Mouse (Mus musculus) MEL (cell line): ENCODE data around the gene Sec14l4. TPM values are rescaled to one million over a fixed set of nuclear protein-coding genes. Genes with fewer than 3 reads are reported as not detected.

Experiments used
- DNase-seq: peaks from one replicate; pipeline ENCODE4 v3.0.0; 2011; ENCODE audit warnings: low read depth, low spot score
- H3K27ac ChIP-seq: 2 replicates; pipeline ENCODE4 v1.5.1; 2012; ENCODE audit warnings: low read depth, mild to moderate bottlenecking, control low read depth, low read length, moderate library complexity; ENCODE audit not compliant: control insufficient read depth
- H3K27me3 ChIP-seq, 2 experiments: fragments of 150-350 bp in 1 of 2; sonication (generic) in 1 of 2; 2 replicates each; pipeline ENCODE4 v1.6.1; 2012; ENCODE audit warnings: low read length in 2 of 2, mild to moderate bottlenecking in 2 of 2, improper control_type of control experiment in 1 of 2, moderate library complexity in 1 of 2; ENCODE audit not compliant: insufficient read depth in 2 of 2, control insufficient read depth in 1 of 2
- H3K36me3 ChIP-seq, 2 experiments: 2 replicates each; pipeline ENCODE4 v1.6.1; 2012 to 2014; ENCODE audit warnings: low read length in 2 of 2, improper control_type of control experiment in 1 of 2, inconsistent platforms in 1 of 2, mild to moderate bottlenecking in 1 of 2; ENCODE audit not compliant: insufficient read depth in 2 of 2, control insufficient read depth in 1 of 2
- H3K4me1 ChIP-seq, 2 experiments: fragments of 150-350 bp in 1 of 2; sonication (generic) in 1 of 2; 2 replicates each; pipeline ENCODE4 v1.6.1; 2012; ENCODE audit warnings: low read length in 2 of 2, improper control_type of control experiment in 1 of 2, mild to moderate bottlenecking in 1 of 2; ENCODE audit not compliant: insufficient read depth in 2 of 2, control insufficient read depth in 1 of 2
- H3K4me3 ChIP-seq, 2 experiments: fragments of 150-350 bp in 1 of 2; sonication (generic) in 1 of 2; 2 replicates each; pipeline ENCODE4 v1.5.1; 2012; ENCODE audit warnings: low read depth in 2 of 2, low read length in 2 of 2, mild to moderate bottlenecking in 2 of 2, moderate library complexity in 2 of 2, control low read depth in 1 of 2, improper control_type of control experiment in 1 of 2; ENCODE audit not compliant: control insufficient read depth in 1 of 2, insufficient read depth in 1 of 2
- H3K79me2 ChIP-seq: 2 replicates; pipeline ENCODE4 v1.6.1; 2012; ENCODE audit warnings: mild to moderate bottlenecking, low read length, moderate library complexity; ENCODE audit not compliant: control insufficient read depth, poor library complexity, insufficient read depth
- H3K9ac ChIP-seq: 2 replicates; pipeline ENCODE4 v1.6.1; 2012; ENCODE audit warnings: low read depth, mild to moderate bottlenecking, control low read depth, low read length, moderate library complexity; ENCODE audit not compliant: control insufficient read depth, poor library complexity, severe bottlenecking
- H3K9me3 ChIP-seq: fragments of 150-350 bp; sonication (generic); replicated peaks from 2 replicates; pipeline ENCODE4 v1.6.1; 2012; ENCODE audit warnings: mild to moderate bottlenecking, low read length, improper control_type of control experiment, moderate library complexity; ENCODE audit not compliant: insufficient read depth
- BHLHE40 ChIP-seq: IDR thresholded peaks from 2 replicates; pipeline ENCODE4 v1.6.1; 2012; ENCODE audit warnings: low read depth, mild to moderate bottlenecking, inconsistent platforms, low read length, improper control_type of control experiment, borderline replicate concordance
- E2F4 ChIP-seq: IDR thresholded peaks from 2 replicates; pipeline ENCODE4 v1.6.1; 2011; ENCODE audit warnings: low read depth, low read length, improper control_type of control experiment, borderline replicate concordance
- GATA1 ChIP-seq: IDR thresholded peaks from 2 replicates; pipeline ENCODE4 v1.6.1; 2011; ENCODE audit warnings: low read depth, low read length, improper control_type of control experiment
- JUND ChIP-seq: IDR thresholded peaks from 2 replicates; pipeline ENCODE4 v1.6.1; 2011; ENCODE audit warnings: low read depth, mild to moderate bottlenecking, improper control_type of control experiment, low read length
- MAFK ChIP-seq: IDR thresholded peaks from 2 replicates; pipeline ENCODE4 v1.6.1; 2011; ENCODE audit warnings: low read depth, mild to moderate bottlenecking, low read length, improper control_type of control experiment, borderline replicate concordance
- MAZ ChIP-seq: IDR thresholded peaks from 2 replicates; pipeline ENCODE4 v1.6.1; 2012; ENCODE audit warnings: low read depth, mild to moderate bottlenecking, inconsistent platforms, low read length, improper control_type of control experiment
- MYB ChIP-seq: IDR thresholded peaks from 2 replicates; pipeline ENCODE4 v1.6.1; 2011; ENCODE audit warnings: mild to moderate bottlenecking, low read depth, low read length, improper control_type of control experiment
- NELFE ChIP-seq: IDR thresholded peaks from 2 replicates; pipeline ENCODE4 v1.6.1; 2011; ENCODE audit warnings: low read depth, low read length, improper control_type of control experiment
- POLR2AphosphoS5 ChIP-seq: IDR thresholded peaks from 2 replicates; pipeline ENCODE4 v1.6.1; 2012; ENCODE audit warnings: low read depth, borderline replicate concordance, mild to moderate bottlenecking, inconsistent platforms, low read length, moderate library complexity, mixed read lengths
- RCOR1 ChIP-seq: IDR thresholded peaks from 2 replicates; pipeline ENCODE4 v1.6.1; 2012; ENCODE audit warnings: low read depth, mild to moderate bottlenecking, inconsistent platforms, low read length, improper control_type of control experiment
- SIN3A ChIP-seq: IDR thresholded peaks from 2 replicates; pipeline ENCODE4 v1.6.1; 2012; ENCODE audit warnings: low read length, improper control_type of control experiment, inconsistent platforms
- SMC3 ChIP-seq: IDR thresholded peaks from 2 replicates; pipeline ENCODE4 v1.6.1; 2011; ENCODE audit warnings: low read depth, low read length, improper control_type of control experiment
- TAL1 ChIP-seq: IDR thresholded peaks from 2 replicates; pipeline ENCODE4 v1.6.1; 2012; ENCODE audit warnings: mild to moderate bottlenecking, inconsistent platforms, low read length, moderate library complexity, mixed read lengths
- TCF12 ChIP-seq: IDR thresholded peaks from 2 replicates; pipeline ENCODE4 v1.6.1; 2014; ENCODE audit warnings: low read depth, mild to moderate bottlenecking, inconsistent platforms, low read length, improper control_type of control experiment, moderate library complexity
- UBTF ChIP-seq: IDR thresholded peaks from 2 replicates; pipeline ENCODE4 v1.6.1; 2012; ENCODE audit warnings: low read depth, mild to moderate bottlenecking, inconsistent platforms, low read length, improper control_type of control experiment, moderate library complexity, borderline replicate concordance; ENCODE audit not compliant: insufficient read depth
- USF1 ChIP-seq: IDR thresholded peaks from 2 replicates; pipeline ENCODE4 v1.6.1; 2014; ENCODE audit warnings: low read depth, mild to moderate bottlenecking, inconsistent platforms, low read length, improper control_type of control experiment, moderate library complexity
- USF2 ChIP-seq, 2 experiments: IDR thresholded peaks; 2 replicates each; pipeline ENCODE4 v1.6.1; 2011 to 2012; ENCODE audit warnings: improper control_type of control experiment in 2 of 2, low read length in 2 of 2, borderline replicate concordance in 1 of 2, inconsistent platforms in 1 of 2, low read depth in 1 of 2, mild to moderate bottlenecking in 1 of 2; ENCODE audit not compliant: insufficient read depth in 1 of 2
- ZC3H11A ChIP-seq: IDR thresholded peaks from 2 replicates; pipeline ENCODE4 v1.6.1; 2012; ENCODE audit warnings: low read depth, mild to moderate bottlenecking, inconsistent platforms, low read length, improper control_type of control experiment
- ZNF384 ChIP-seq: IDR thresholded peaks from 2 replicates; pipeline ENCODE4 v1.6.1; 2012; ENCODE audit warnings: low read depth, mild to moderate bottlenecking, inconsistent platforms, low read length, improper control_type of control experiment
- polyA plus RNA-seq, 2 experiments: library from polyadenylated mRNA; stranded (reverse) in 1 of 2; unstranded in 1 of 2; fragments of >175 nt in 1 of 2; fragments of >200 nt in 1 of 2; gene quantifications; 2 replicates each; pipeline versions ENCODE4 v1.2.1 to v1.2.4; 2012; ENCODE audit warnings: low replicate concordance in 2 of 2, low read depth in 1 of 2; ENCODE audit not compliant: insufficient read length in 2 of 2, insufficient read depth in 1 of 2, missing spikeins in 1 of 2
- total RNA-seq: library from RNA; depleted of rRNA; stranded (reverse); fragments of 300-350 nt; gene quantifications from 2 replicates; pipeline ENCODE4 v1.2.3, GENCODE M21; 2012

Sec14l4 gene
- total and polyA plus RNA-seq, 3 experiments = not detected

DNA sequence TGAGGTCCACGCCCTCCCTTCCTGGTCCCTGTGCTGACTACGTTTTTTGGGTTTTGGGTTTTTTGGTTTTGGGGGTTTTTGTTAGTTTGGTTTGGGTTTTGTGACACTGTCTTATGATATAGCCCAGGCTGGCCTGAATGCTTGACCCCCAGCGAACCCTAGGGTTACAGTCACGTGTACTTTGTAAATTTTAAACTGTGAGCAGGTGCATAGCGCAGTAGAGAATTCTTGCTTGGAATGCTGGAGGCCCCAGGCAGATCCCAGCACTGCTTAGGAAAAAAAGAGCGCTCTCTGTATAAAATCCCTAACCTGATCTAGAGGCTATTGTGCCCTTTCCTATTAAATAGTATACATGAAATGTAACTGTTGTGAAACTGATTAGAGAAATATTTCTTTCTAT, 38.1 kb upstream of the Sec14l4 start:
- H3K36me3 ChIP-seq = no peaks in the 10 kb centered on the region
- no peak for DNase-seq
- no peaks in the 10 kb centered on the region for H3K79me2 ChIP-seq
- no peak overlapping the region for H3K4me3 ChIP-seq
- no peaks in the 10 kb centered on the region for H3K9me3 ChIP-seq
- H3K27me3 ChIP-seq = peaks cover 0 to 3% of the 10 kb centered on the region in 2 experiments; a peak in 2 of 4 replicates
- no peak for TF ChIP-seq ZNF384
- no peak for TF ChIP-seq SIN3A
- no peak for TF ChIP-seq UBTF
- no peak for TF ChIP-seq MAZ
- no peak for TF ChIP-seq TCF12
- no peak for TF ChIP-seq USF2 (IDR thresholded peaks at IDR 0.05; ENCODE audit: borderline replicate concordance in 1 of 2, insufficient read depth in 1 of 2, low read depth in 1 of 2, low read length in 2 of 2)
- TF ChIP-seq JUND = no peak
- no peak for TF ChIP-seq USF1
- no peaks in the 10 kb centered on the region for H3K4me1 ChIP-seq
- H3K9ac ChIP-seq = no peak overlapping the region
- H3K27ac ChIP-seq = no peak overlapping the region

DNA sequence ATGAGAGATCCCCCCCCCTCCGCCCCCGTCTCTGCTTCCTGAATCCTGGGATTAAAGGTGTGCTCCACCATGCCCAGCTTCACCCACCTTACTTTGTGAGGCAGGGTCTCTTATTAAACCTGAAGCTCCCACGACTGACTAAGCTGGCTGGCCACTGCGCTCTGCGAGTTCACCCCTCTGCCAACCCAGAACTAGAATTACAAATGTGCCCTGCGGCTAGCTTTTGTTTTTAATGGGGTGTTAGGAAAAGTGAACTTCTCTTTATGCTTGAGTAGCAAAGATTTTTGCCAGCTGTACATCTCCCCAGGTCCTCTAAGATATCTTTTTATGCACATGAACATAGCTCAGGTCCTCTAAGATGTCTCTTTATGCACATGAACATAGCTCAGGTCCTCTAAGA, 37.3 kb upstream of the Sec14l4 start:
- no peak for DNase-seq
- H3K27ac ChIP-seq = no peak overlapping the region
- no peak for TF ChIP-seq NELFE
- no peak for TF ChIP-seq ZC3H11A
- no peak for TF ChIP-seq UBTF
- TF ChIP-seq, all 39 proteins: peak for 0
- H3K9ac ChIP-seq = no peak overlapping the region
- no peaks in the 10 kb centered on the region for H3K36me3 ChIP-seq
- no peaks in the 10 kb centered on the region for H3K9me3 ChIP-seq
- no peak overlapping the region for H3K4me3 ChIP-seq
- H3K27me3 ChIP-seq = peaks cover 0 to 3% of the 10 kb centered on the region in 2 experiments; a peak in 2 of 4 replicates
- H3K4me1 ChIP-seq = no peaks in the 10 kb centered on the region
- no peaks in the 10 kb centered on the region for H3K79me2 ChIP-seq

DNA sequence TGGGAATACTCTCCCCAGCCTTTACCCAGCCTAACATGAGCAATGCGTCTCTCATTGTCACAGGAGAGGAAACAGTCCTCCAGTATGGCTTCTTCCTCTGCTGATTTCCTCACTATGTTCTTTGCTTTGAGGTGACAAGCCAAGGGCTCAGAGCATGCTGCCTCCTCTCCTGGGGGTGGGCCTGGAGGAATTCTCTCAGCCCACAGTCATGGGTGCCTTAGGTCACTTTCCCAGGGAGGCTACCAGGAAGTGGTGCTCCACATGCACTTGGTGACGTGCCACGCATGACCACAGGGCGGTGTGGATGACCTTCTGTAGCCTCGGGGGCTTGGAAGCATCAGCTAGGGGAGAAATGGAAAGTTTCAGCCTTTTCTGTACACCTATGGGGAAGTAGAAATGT, 35.8 kb upstream of the Sec14l4 start:
- no peaks in the 10 kb centered on the region for H3K79me2 ChIP-seq
- peaks cover 0 to 3% of the 10 kb centered on the region in 2 experiments; a peak in 2 of 4 replicates for H3K27me3 ChIP-seq
- H3K36me3 ChIP-seq = no peaks in the 10 kb centered on the region
- H3K4me3 ChIP-seq = no peak overlapping the region
- H3K4me1 ChIP-seq = no peaks in the 10 kb centered on the region
- no peaks in the 10 kb centered on the region for H3K9me3 ChIP-seq
- no peak overlapping the region for H3K27ac ChIP-seq
- TF ChIP-seq TAL1 = no peak
- no peak for TF ChIP-seq GATA1
- TF ChIP-seq NELFE = no peak
- TF ChIP-seq BHLHE40 = no peak
- TF ChIP-seq USF1 = no peak
- TF ChIP-seq E2F4 = no peak
- no peak for TF ChIP-seq POLR2AphosphoS5
- no peak for TF ChIP-seq MAFK
- TF ChIP-seq SMC3 = no peak
- TF ChIP-seq SIN3A = no peak
- no peak for TF ChIP-seq RCOR1
- no peak for TF ChIP-seq USF2 (IDR thresholded peaks at IDR 0.05; ENCODE audit: borderline replicate concordance in 1 of 2, insufficient read depth in 1 of 2, low read depth in 1 of 2, low read length in 2 of 2)
- no peak for TF ChIP-seq MYB
- no peak overlapping the region for H3K9ac ChIP-seq
- no peak for DNase-seq
